Mouse (Mus musculus): ENCODE measurements around the gene Entpd3.
"Not testable (repeated sequence)": the region's sequence is repeated elsewhere in the genome, so short reads cannot be mapped to it uniquely, and the experiment has no call there.

Gene Entpd3

GRCm38 (mm10) chr9:120533446-120533950, 6.1 kb upstream of the Entpd3 start:
- DNase-seq (ENCODE audit: low read depth, low spot score): not testable (repeated sequence)

- no peak for DNase-seq (ENCODE audit: low read depth, low spot score)
Observed at GRCm38 (mm10) chr9:120541411-120541810, 1.8 kb downstream of the Entpd3 start.

- no peak for DNase-seq (ENCODE audit: low read depth, low spot score)
Observed at GRCm38 (mm10) chr9:120542241-120542640, 2.6 kb downstream of the Entpd3 start.

GRCm38 (mm10) chr9:120545994-120546393, 6.4 kb downstream of the Entpd3 start:
- DNase-seq (ENCODE audit: low read depth, low spot score): no peak

- DNase-seq (ENCODE audit: low read depth, low spot score): no peak
Observed at GRCm38 (mm10) chr9:120546482-120546881, 6.9 kb downstream of the Entpd3 start.

GRCm38 (mm10) chr9:120547026-120547668, 7.5 kb downstream of the Entpd3 start:
- DNase-seq (ENCODE audit: low read depth, low spot score): no peak

- no peak for DNase-seq (ENCODE audit: low read depth, low spot score)
Observed at GRCm38 (mm10) chr9:120550778-120551177, 11.2 kb downstream of the Entpd3 start.

- DNase-seq (ENCODE audit: low read depth, low spot score): no peak
Observed at GRCm38 (mm10) chr9:120563590-120563989, 24.0 kb downstream of the Entpd3 start.

GRCm38 (mm10) chr9:120564247-120564646, 24.6 kb downstream of the Entpd3 start:
- DNase-seq (ENCODE audit: low read depth, low spot score): no peak

- DNase-seq (ENCODE audit: low read depth, low spot score): no peak
Observed at GRCm38 (mm10) chr9:120566384-120566783, 26.8 kb downstream of the Entpd3 start.

- no peak for DNase-seq (ENCODE audit: low read depth, low spot score)
Observed at GRCm38 (mm10) chr9:120568917-120569316, 29.3 kb downstream of the Entpd3 start.

- DNase-seq (ENCODE audit: low read depth, low spot score): peak; percentile 66
Observed at GRCm38 (mm10) chr9:120569721-120570333, 30.2 kb downstream of the Entpd3 start.

GRCm38 (mm10) chr9:120570334-120570725, 30.7 kb downstream of the Entpd3 start:
- DNase-seq (ENCODE audit: low read depth, low spot score): no peak

- DNase-seq (ENCODE audit: low read depth, low spot score): peak; percentile 96
Observed at GRCm38 (mm10) chr9:120570741-120571592, 31.3 kb downstream of the Entpd3 start, which contains the start of gene Rpl14. Rpl14 (plus strand) TSS chr9:120571444.

- peak; percentile 20 for DNase-seq (ENCODE audit: low read depth, low spot score)
Observed at GRCm38 (mm10) chr9:120571593-120572385, 32.2 kb downstream of the Entpd3 start.

GRCm38 (mm10) chr9:120575748-120576661, 36.4 kb downstream of the Entpd3 start:
- peak; percentile 81 for DNase-seq (ENCODE audit: low read depth, low spot score)

- DNase-seq (ENCODE audit: low read depth, low spot score): peak; percentile 82
Observed at GRCm38 (mm10) chr9:120576662-120577013, 37.0 kb downstream of the Entpd3 start.

GRCm38 (mm10) chr9:120577133-120577651, 37.6 kb downstream of the Entpd3 start:
- DNase-seq (ENCODE audit: low read depth, low spot score): peak; percentile 99

GRCm38 (mm10) chr9:120577706-120578405, 38.2 kb downstream of the Entpd3 start:
- peak; percentile 55 for DNase-seq (ENCODE audit: low read depth, low spot score)

All from A20 (cell line).